Comparison of ENCODE assay signal across 13 mouse cellular contexts in genomic region chr5:148968958-148969576, GRCm38 (mm10). TPM values are rescaled to one million over a fixed set of nuclear protein-coding genes. Genes with fewer than 3 reads are reported as not detected.
DNase-seq lines count a peak whose midpoint lies in the region; ATAC-seq and TF ChIP-seq lines count a peak whose summit lies in the region.
"Had no signal": no experiment of that assay in that cellular context is flagged by ENCODE, and none has a peak within 500 bp of the region (broad histone marks: within the 10 kb centered on the region; RNA-seq: fewer than 3 reads in every experiment).

No protein-coding gene starts in this region.

- H3K9me3 ChIP-seq in forebrain, embryonic 10.5 days: no peaks in the 10 kb centered on the region
- H3K9me3 ChIP-seq in forebrain, embryonic 14.5 days (replicated peaks; ENCODE audit: control insufficient read depth, low read length): no peaks in the 10 kb centered on the region
- H3K9me3 ChIP-seq in kidney, postnatal 0 days (replicated peaks; ENCODE audit: low read length): no peaks in the 10 kb centered on the region
- no peaks in the 10 kb centered on the region for H3K9me3 ChIP-seq in stomach, embryonic 16.5 days (replicated peaks; ENCODE audit: control insufficient read depth, low read length)
- H3K9me3 ChIP-seq: forebrain, embryonic 12.5 days; hindbrain, embryonic 12.5 days; midbrain, embryonic 12.5 days; neural tube, embryonic 13.5 days had no signal

- DNase-seq in forebrain, embryonic 10.5 days (ENCODE audit: extremely low spot score, low spot score): no peak
- no peak for DNase-seq in forebrain, embryonic 14.5 days (ENCODE audit: low spot score)
- DNase-seq in left cerebral cortex, adult 2 months (ENCODE audit: extremely low spot score in 1 of 2, low spot score in 2 of 2): no peak
- no peak for DNase-seq in left cerebral cortex, adult 11 months (ENCODE audit: low spot score)
- peak; percentile 51 for DNase-seq in kidney, postnatal 0 days (ENCODE audit: low spot score)
- no peak for DNase-seq in cerebellum, postnatal 25 days

- peaks cover 37% of the 10 kb centered on the region for H3K4me1 ChIP-seq in forebrain, embryonic 10.5 days
- H3K4me1 ChIP-seq in forebrain, embryonic 14.5 days (ENCODE audit: control insufficient read depth, insufficient read depth, low read length): peaks cover 10% of the 10 kb centered on the region
- H3K4me1 ChIP-seq in kidney, postnatal 0 days (replicated peaks; ENCODE audit: insufficient read depth, low read length): peaks cover 18% of the 10 kb centered on the region
- H3K4me1 ChIP-seq in stomach, embryonic 16.5 days (ENCODE audit: control insufficient read depth, insufficient read depth, low read length): peaks cover 24% of the 10 kb centered on the region

- H3K4me3 ChIP-seq in forebrain, embryonic 10.5 days: no peak overlapping the region
- H3K4me3 ChIP-seq in forebrain, embryonic 14.5 days (ENCODE audit: low read depth, low read length): no peak overlapping the region
- no peak overlapping the region for H3K4me3 ChIP-seq in left cerebral cortex, adult 2 months
- no peak overlapping the region for H3K4me3 ChIP-seq in kidney, postnatal 0 days (replicated peaks; ENCODE audit: low read depth, low read length)
- H3K4me3 ChIP-seq in stomach, embryonic 16.5 days (replicated peaks; ENCODE audit: low read length): no peak overlapping the region
- H3K4me3 ChIP-seq: forebrain, embryonic 12.5 days; hindbrain, embryonic 12.5 days; midbrain, embryonic 12.5 days; neural tube, embryonic 13.5 days had no signal

- H3K36me3 ChIP-seq in forebrain, embryonic 10.5 days (replicated peaks): no peaks in the 10 kb centered on the region
- no peaks in the 10 kb centered on the region for H3K36me3 ChIP-seq in forebrain, embryonic 14.5 days (ENCODE audit: control insufficient read depth, insufficient read depth, low read length)
- no peaks in the 10 kb centered on the region for H3K36me3 ChIP-seq in kidney, postnatal 0 days (ENCODE audit: insufficient read depth, low read length)
- H3K36me3 ChIP-seq in stomach, embryonic 16.5 days (ENCODE audit: control insufficient read depth, insufficient read depth, low read length): no peaks in the 10 kb centered on the region
- H3K36me3 ChIP-seq: forebrain, embryonic 12.5 days; G1E; hindbrain, embryonic 12.5 days; midbrain, embryonic 12.5 days; neural tube, embryonic 13.5 days had no signal

- TF ChIP-seq CTCF in left cerebral cortex, adult 2 months (IDR thresholded peaks at IDR 0.05): no peak
- no peak for TF ChIP-seq CTCF in kidney, postnatal 0 days (IDR thresholded peaks at IDR 0.05; ENCODE audit: low read depth)

- H3K9ac ChIP-seq in forebrain, embryonic 14.5 days (ENCODE audit: low read length): no peak overlapping the region
- H3K9ac ChIP-seq in kidney, postnatal 0 days (ENCODE audit: low read depth, low read length): peak overlapping the region; percentile 31; the same call in 1 of the 2 replicates
- peak overlapping the region; percentile 42; the same call in 1 of the 2 replicates for H3K9ac ChIP-seq in stomach, embryonic 16.5 days (ENCODE audit: low read length)
- H3K9ac ChIP-seq: forebrain, embryonic 12.5 days; hindbrain, embryonic 12.5 days; midbrain, embryonic 12.5 days; neural tube, embryonic 13.5 days had no signal

- H3K27me3 ChIP-seq in forebrain, embryonic 10.5 days (ENCODE audit: poor library complexity, severe bottlenecking): no peaks in the 10 kb centered on the region
- H3K27me3 ChIP-seq in forebrain, embryonic 14.5 days (replicated peaks; ENCODE audit: control insufficient read depth, insufficient read depth, low read length): no peaks in the 10 kb centered on the region
- H3K27me3 ChIP-seq in kidney, postnatal 0 days (ENCODE audit: insufficient read depth, low read length): no peaks in the 10 kb centered on the region
- H3K27me3 ChIP-seq in stomach, embryonic 16.5 days (ENCODE audit: control insufficient read depth, insufficient read depth, low read length): no peaks in the 10 kb centered on the region
- H3K27me3 ChIP-seq: forebrain, embryonic 12.5 days; hindbrain, embryonic 12.5 days; midbrain, embryonic 12.5 days; neural tube, embryonic 13.5 days had no signal

- no peak overlapping the region for H3K4me2 ChIP-seq in forebrain, embryonic 14.5 days (ENCODE audit: low read length)
- H3K4me2 ChIP-seq in kidney, postnatal 0 days (ENCODE audit: low read length): 0 out of 2 replicates have a peak overlapping the region, but pooled peaks have one; percentile 18
- no peak overlapping the region for H3K4me2 ChIP-seq in stomach, embryonic 16.5 days (ENCODE audit: low read depth, low read length)
- H3K4me2 ChIP-seq: forebrain, embryonic 12.5 days; hindbrain, embryonic 12.5 days; midbrain, embryonic 12.5 days; neural tube, embryonic 13.5 days had no signal

- H3K27ac ChIP-seq in forebrain, embryonic 10.5 days: 0 out of 2 replicates have a peak overlapping the region, but pooled peaks have one; percentile 25
- H3K27ac ChIP-seq in forebrain, embryonic 14.5 days (ENCODE audit: low read depth, low read length): no peak overlapping the region
- peak overlapping the region; percentile 44; the same call in 1 of the 2 replicates for H3K27ac ChIP-seq in left cerebral cortex, adult 2 months
- H3K27ac ChIP-seq in kidney, postnatal 0 days: peak overlapping the region; percentile 85
- H3K27ac ChIP-seq in stomach, embryonic 16.5 days (ENCODE audit: low read length): peak overlapping the region; percentile 60
- H3K27ac ChIP-seq: forebrain, embryonic 12.5 days; hindbrain, embryonic 12.5 days; midbrain, embryonic 12.5 days; neural tube, embryonic 13.5 days had no signal

- ATAC-seq in forebrain, embryonic 14.5 days: no peak
- 0 out of 2 replicates have a peak, but pooled peaks have one; percentile 14 for ATAC-seq in kidney, postnatal 0 days (replicated peaks; ENCODE audit: low FRiP score, low read depth)
- ATAC-seq in stomach, embryonic 16.5 days (ENCODE audit: insufficient read depth, low FRiP score): no peak
- ATAC-seq in erythroid progenitor cell, adult 5-6 weeks (replicated peaks; ENCODE audit: low FRiP score, poor library complexity, severe bottlenecking): no peak

- WGBS in forebrain, embryonic 10.5 days: 85% methylated on average over 7 of the region's 7 CpGs
- WGBS in forebrain, embryonic 14.5 days: 79% methylated on average over 7 of the region's 7 CpGs
- 22% methylated on average over 7 of the region's 7 CpGs for WGBS in kidney, postnatal 0 days
- 48% methylated on average over 7 of the region's 7 CpGs for WGBS in stomach, embryonic 16.5 days

- intact Hi-C loops in left cerebral cortex, adult 2 months (cut with DNase I): loop anchor here (5.0 kb wide), 1 partner anchor 568 kb away; no protein-coding TSS in a partner anchor

RNA-seq across cellular contexts. Expression of gene Gm42791, which starts 25.9 kb away (rescaled TPM):
- 1.2 and 2.5 TPM in 2 replicates for polyA plus RNA-seq in forebrain, embryonic 10.5 days (2016; fragmentation: Nextera tagmentation; extraction: Ambion mirVana)
- polyA plus RNA-seq in forebrain, embryonic 14.5 days (2014; fragmentation: Nextera tagmentation; extraction: Ambion mirVana): 8.4 TPM in 1 of 2 replicates, not detected in the other
- total RNA-seq in left cerebral cortex, adult 2 months (2021): 10 to 100 TPM; 34.0 to 39.1 TPM
- 0.22 TPM in 1 of 2 replicates, not detected in the other for polyA plus RNA-seq in kidney, postnatal 0 days (2015; fragmentation: Nextera tagmentation; extraction: Ambion mirVana)
- 1.6 and 2.2 TPM in 2 replicates for polyA plus RNA-seq in stomach, embryonic 16.5 days (2015; fragmentation: Nextera tagmentation; extraction: Ambion mirVana)
- total RNA-seq in erythroid progenitor cell, adult 5-6 weeks (2015; ENCODE audit: low replicate concordance): not detected in 2 replicates
- total RNA-seq in erythroid progenitor cell, adult 5-6 weeks (2017; ENCODE audit: low replicate concordance): not detected in 2 replicates
- total RNA-seq: G1E had no signal
- polyA plus RNA-seq: G1E had no signal

RNA-seq across cellular contexts. Expression of gene Katnal1, which starts 39.9 kb away (rescaled TPM):
- polyA plus RNA-seq in forebrain, embryonic 10.5 days (2016; fragmentation: Nextera tagmentation; extraction: Ambion mirVana): 19.8 and 22.9 TPM in 2 replicates
- 30.6 and 34.0 TPM in 2 replicates for polyA plus RNA-seq in forebrain, embryonic 14.5 days (2014; fragmentation: Nextera tagmentation; extraction: Ambion mirVana)
- 10 to 100 TPM; 76.6 to 78.1 TPM for total RNA-seq in left cerebral cortex, adult 2 months (2021)
- 6.6 and 7.3 TPM in 2 replicates for polyA plus RNA-seq in kidney, postnatal 0 days (2015; fragmentation: Nextera tagmentation; extraction: Ambion mirVana)
- polyA plus RNA-seq in stomach, embryonic 16.5 days (2015; fragmentation: Nextera tagmentation; extraction: Ambion mirVana): 10.5 and 11.0 TPM in 2 replicates
- total RNA-seq in erythroid progenitor cell, adult 5-6 weeks (2015; ENCODE audit: low replicate concordance): 28.5 and 40.2 TPM in 2 replicates
- total RNA-seq in erythroid progenitor cell, adult 5-6 weeks (2017; ENCODE audit: low replicate concordance): 47.7 and 54.4 TPM in 2 replicates
- polyA plus RNA-seq: G1E had no signal
